Mouse (Mus musculus) brain, embryonic 14.5 days (tissue): ENCODE results near the gene Chmp1a. TPM values are rescaled to one million over a fixed set of nuclear protein-coding genes. Genes with fewer than 3 reads are reported as not detected.
"Not testable (repeated sequence)": the region's sequence is repeated elsewhere in the genome, so short reads cannot be mapped to it uniquely, and the experiment has no call there.

Experiments used
- DNase-seq: peaks from one replicate; pipeline ENCODE4 v3.0.0-alpha.2; 2011; ENCODE audit warnings: low read depth
- CTCF ChIP-seq: fragments of 200-500 bp; IDR thresholded peaks from 2 replicates; pipeline ENCODE4 v1.5.1; 2012; ENCODE audit warnings: inconsistent platforms, mild to moderate bottlenecking, moderate library complexity, borderline replicate concordance; ENCODE audit not compliant: insufficient read depth, insufficient read length; ENCODE audit errors: extremely low read depth
- POLR2A ChIP-seq: fragments of 200-500 bp; IDR thresholded peaks from 2 replicates; pipeline ENCODE4 v1.6.1; 2012; ENCODE audit warnings: mild to moderate bottlenecking, inconsistent platforms, borderline replicate concordance; ENCODE audit not compliant: poor library complexity, insufficient read depth, insufficient read length, severe bottlenecking; ENCODE audit errors: extremely low read depth
- polyA plus RNA-seq: library from polyadenylated mRNA; depleted of rRNA; stranded (reverse); fragments of >200 nt; gene quantifications from 2 replicates; pipeline ENCODE4 v1.2.3, GENCODE M21; 2012

The Chmp1a gene
- polyA plus RNA-seq, 1 experiment = 146 TPM

- TF ChIP-seq POLR2A (no peak), CTCF (no peak)
- DNase-seq = no peak
Measured at GRCm38 (mm10) chr8:123242107-123242923, 29.8 kb upstream of the Chmp1a start.

GRCm38 (mm10) chr8:123239398-123239797, 26.8 kb upstream of the Chmp1a start:
- no peak for DNase-seq
- no peak for TF ChIP-seq CTCF
- no peak for TF ChIP-seq POLR2A

DNA sequence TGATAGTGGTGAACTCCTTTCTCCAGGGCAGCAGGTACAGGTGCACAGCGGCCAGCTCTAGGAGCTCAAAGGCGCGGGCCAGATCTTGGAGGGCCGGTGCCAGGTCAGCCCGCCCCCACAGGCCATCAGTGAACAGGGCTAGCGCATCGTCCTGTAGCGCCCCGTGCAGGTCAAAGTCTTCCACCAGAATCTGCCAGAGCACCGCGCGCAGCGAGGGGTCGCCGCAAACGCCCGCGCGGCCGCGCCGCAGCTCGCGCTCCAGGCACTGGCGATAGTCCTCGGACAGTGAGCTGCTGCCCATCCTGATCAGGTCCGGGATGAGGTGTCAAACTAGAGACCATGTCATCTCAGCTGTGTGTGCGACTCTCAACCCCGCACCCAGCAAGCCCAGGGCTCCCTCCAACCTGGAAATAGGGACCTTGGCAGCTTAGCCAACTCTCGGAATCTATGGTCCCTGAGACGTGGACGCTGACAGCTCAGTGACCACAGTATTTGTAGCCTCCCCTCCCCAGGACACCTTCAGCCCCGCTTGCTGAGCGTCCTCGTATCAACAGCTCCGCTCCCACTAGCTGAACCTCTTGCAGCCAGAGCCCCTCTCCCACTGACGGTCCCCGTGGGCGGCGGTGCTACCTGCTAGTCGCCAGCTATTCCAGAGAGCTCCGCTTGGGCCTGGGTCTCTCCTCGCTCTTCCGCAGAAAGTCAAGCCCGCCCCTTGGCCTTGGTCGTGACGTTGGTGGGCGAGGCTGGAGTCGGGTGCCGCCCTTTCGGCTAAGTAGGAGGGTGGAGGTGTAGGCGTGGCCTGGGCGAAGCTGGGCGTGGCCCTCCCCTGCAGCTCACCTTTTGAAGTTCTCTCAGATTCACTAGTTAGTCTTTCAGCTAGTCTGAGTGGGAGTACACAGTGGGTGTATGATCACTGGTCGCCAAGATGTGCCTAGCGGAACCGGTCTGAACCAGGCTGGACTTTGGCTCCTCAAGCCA, 23.2 kb upstream of the Chmp1a start, which contains the start of gene Spata2l:
Gene Spata2l, minus strand, starts transcription at position 714 of the 978 bp plus-strand sequence.
- peak; percentile 84 for DNase-seq
- TF ChIP-seq CTCF (no peak), POLR2A (no peak)

- DNase-seq = peak; percentile 39
- no peak for TF ChIP-seq CTCF
- TF ChIP-seq POLR2A = no peak
Measured at GRCm38 (mm10) chr8:123234918-123235519, 22.5 kb upstream of the Chmp1a start.

DNA sequence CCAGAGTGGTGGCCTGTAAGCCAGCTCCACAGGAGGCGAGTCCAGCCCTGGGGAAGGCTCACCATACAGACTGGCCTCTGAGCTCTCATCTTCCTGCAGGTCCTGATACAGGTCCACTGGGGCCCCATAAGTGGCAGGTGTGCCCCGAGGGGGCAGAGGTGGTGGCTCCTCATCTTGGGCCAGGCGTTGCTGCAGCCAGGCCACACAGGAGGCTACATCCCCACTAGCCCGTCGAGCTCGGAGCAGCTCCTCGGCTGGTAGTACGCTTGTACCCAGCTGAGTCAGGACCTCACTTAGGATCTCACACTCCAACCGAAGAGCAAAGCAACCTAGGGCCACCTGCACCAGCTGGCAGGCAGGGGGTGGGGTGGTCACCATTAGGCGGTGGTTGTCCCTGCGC, 21.2 kb upstream of the Chmp1a start:
- no peak for DNase-seq
- TF ChIP-seq CTCF (no peak), POLR2A (no peak)

GRCm38 (mm10) chr8:123233300-123233699, 20.7 kb upstream of the Chmp1a start:
- DNase-seq = no peak
- no peak for TF ChIP-seq CTCF
- TF ChIP-seq POLR2A = no peak

- no peak for DNase-seq
- TF ChIP-seq CTCF = no peak
- TF ChIP-seq POLR2A = no peak
Measured at GRCm38 (mm10) chr8:123232553-123232952, 20.0 kb upstream of the Chmp1a start.

DNA sequence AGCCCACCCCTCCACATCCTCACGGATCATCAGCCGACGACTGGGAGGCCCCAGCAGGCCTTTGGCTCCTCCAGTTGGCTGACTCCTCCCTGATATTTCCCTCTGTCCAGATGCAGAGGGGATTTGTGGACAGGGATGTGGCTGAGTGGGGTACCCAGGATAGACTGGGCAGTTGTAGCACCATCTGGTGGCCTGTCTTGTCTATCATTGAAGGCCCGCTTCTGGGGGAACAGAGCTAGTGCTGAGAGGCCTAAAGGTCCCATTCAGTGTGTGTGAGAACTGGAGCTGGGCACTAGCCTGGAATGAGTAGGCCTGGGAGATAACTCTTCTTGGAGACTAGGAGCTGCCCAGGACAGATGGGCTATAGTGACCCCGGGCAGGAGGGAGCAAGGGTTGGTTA, 19.2 kb upstream of the Chmp1a start:
- peak; percentile 25; the same call in 1 of the 2 replicates for TF ChIP-seq CTCF
- TF ChIP-seq POLR2A = no peak
- DNase-seq = no peak

GRCm38 (mm10) chr8:123230326-123230725, 17.8 kb upstream of the Chmp1a start:
- not testable (repeated sequence) for DNase-seq

- TF ChIP-seq POLR2A (no peak), CTCF (no peak)
- no peak for DNase-seq
Measured at GRCm38 (mm10) chr8:123228416-123228815, 15.9 kb upstream of the Chmp1a start.

- peak; percentile 97 for DNase-seq
Measured at GRCm38 (mm10) chr8:123224278-123225266, 12.0 kb upstream of the Chmp1a start, which contains the start of gene Cdk10. TSS of gene Cdk10 (plus strand) at chr8:123224842.

More at GRCm38 (mm10) chr8:123224278-123225266, 12.0 kb upstream of the Chmp1a start, which contains the start of gene Cdk10:
- peak; percentile 65; the same call in 1 of the 2 replicates for TF ChIP-seq POLR2A
- no peak for TF ChIP-seq CTCF
